Mouse (Mus musculus) liver, adult (tissue): ENCODE results near the gene Gpr183.

Experiments used
- GATA4 ChIP-seq: IDR thresholded peaks from 2 replicates; pipeline ENCODE4 v1.6.1; 2014; ENCODE audit warnings: mild to moderate bottlenecking, low read length; ENCODE audit not compliant: insufficient replicate concordance

The Gpr183 gene

GRCm38 (mm10) chr14:121954129-121954528 is 10.9 kb downstream of the Gpr183 start:
- TF ChIP-seq GATA4 = no peak

DNA sequence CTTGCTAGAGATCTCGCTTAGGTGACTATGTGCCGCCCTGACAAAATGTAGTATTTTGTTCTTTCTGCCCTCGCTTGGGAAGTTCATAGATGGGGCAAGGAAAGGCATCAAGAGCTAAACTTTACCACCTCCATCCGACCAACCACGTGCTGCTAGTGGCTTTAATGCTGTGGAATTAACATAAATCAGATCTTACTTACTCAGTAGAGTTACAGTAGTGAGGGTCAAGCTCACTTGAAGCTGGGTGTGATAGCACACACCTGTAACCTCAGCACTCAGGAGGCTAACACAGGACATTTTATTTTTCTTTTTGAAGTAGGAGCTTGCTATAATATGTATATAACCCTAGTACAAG is 13.0 kb downstream of the Gpr183 start:
- TF ChIP-seq GATA4 = no peak

- TF ChIP-seq GATA4 = peak; percentile 65; the same call in 1 of the 2 replicates
Observed at GRCm38 (mm10) chr14:121951399-121952045, 13.5 kb downstream of the Gpr183 start.

DNA sequence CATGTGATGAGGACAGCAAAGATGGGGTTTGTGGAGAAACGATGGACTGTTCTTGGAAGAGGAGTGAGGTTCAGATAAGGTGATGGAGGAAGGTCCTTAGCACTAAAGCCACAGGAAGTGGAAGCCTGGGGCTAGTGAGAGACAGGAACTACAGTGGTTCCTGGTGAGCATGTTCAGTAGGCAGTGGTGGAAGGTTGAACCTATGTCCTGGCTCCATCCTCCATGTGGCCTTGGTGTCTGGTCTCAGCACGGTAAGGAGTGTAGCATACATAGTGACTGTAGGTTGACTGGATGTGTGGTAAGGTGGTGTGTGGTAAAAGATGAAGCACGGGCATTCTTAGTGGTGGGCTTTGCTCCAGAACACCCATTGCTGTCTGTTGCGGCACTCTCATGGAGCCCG is 15.1 kb downstream of the Gpr183 start:
- TF ChIP-seq GATA4 = no peak

DNA sequence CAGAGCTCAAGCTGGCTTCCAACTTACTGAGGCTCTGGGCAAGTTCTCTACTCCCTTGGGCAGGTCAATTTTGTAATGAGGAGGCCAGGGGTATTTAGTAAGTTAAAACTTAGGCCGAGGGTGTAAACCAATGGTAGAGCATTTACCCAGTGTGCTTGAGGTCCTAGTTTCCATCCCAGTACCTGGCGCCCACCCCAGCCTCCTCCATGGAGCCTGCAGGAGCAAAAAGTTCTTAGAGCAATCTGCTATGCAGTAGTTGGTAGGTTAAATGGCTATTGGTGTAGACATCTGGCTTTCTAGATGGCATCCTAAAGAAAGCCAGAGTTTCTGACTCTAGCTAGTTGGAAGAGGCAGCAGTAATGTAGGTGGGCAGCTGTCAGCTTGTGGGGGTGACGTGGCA is 15.6 kb downstream of the Gpr183 start:
- TF ChIP-seq GATA4 = no peak

DNA sequence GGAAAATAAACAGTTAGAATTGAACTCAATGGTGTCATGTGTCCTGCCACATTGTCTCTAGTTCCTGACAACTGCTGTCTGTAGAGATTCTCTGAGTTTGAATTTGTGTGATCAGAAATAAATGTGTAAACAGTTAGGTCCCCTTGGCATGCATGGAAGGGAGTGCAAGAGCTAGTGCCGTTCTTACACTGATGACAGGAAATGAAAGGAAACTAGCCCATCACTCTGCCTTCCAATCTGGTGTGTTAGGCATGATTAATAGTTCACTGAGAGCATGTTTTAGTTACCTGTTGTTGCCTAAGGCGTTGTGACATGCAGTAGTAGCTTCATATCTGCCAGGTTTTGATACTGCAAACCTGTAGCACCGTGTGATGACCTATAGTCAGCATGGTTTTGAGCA is 17.0 kb downstream of the Gpr183 start:
- TF ChIP-seq GATA4 = no peak

DNA sequence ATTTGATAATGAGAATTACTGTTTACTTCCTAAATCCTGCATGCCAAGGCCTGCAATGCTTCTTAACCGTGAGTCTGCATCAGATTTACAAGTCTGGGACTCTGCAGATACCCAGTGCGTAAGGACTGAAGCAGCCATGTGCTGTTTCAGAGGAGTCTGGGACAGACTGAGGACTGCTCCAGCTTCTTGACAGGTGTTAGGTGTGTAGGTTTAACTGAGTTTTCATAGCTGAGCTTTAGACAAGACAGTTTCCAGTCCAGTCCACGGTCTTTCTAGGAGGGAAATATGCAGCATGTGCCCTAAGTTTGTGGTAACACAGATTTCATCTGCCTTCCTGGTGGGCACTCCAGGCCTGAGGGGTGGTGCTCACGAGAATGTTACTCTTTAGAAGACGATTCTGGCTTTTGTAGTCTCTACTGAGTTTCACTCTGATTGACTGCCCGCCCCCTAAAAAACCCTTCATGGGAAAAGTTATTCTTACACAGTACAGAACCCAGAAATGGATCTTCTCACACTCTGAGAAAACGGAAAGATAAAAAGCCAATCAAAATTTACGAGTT is 17.7 kb downstream of the Gpr183 start:
- no peak for TF ChIP-seq GATA4

GRCm38 (mm10) chr14:121946728-121947127 is 18.3 kb downstream of the Gpr183 start:
- no peak for TF ChIP-seq GATA4

DNA sequence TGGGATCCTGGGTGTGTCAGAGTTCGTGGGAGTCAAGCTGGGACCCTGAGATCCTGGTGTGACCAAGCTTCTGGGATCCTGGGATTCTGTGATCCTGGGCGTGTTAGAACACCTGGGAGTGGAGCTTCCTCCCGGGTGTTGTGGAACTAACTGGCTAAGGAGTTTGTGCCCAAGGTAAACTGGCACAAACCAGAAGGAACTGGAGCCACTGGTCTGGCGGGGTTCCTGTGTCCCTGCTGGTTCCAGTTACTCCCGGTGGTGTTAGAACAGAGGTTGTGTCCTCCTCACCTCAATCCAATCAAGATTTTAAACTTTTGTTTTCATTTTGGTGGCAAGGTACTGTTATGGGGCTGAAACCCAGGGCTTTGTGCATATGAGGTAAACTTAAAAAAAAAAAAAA is 18.9 kb downstream of the Gpr183 start:
- TF ChIP-seq GATA4 = no peak

DNA sequence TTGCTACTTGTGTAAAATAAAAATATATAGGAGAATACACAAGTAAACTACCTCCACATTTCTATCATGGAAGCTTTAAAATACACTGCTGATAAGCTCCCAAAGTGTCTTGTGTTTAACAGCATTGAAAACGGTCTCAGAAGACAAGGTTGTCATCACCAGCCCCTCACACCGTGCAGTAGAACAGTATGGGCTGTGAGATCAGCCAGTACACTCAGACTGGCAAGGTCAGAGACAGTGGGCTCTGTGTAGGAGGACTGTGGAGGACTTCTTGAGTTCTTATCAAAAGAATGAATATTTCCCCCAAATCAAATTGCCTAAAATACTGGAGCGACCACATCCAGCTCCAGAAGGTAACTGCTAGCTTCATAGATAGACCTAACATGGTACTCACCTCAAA is 25.4 kb downstream of the Gpr183 start:
- TF ChIP-seq GATA4 = no peak

- no peak for TF ChIP-seq GATA4
Observed at GRCm38 (mm10) chr14:121938256-121939191, 26.5 kb downstream of the Gpr183 start.

DNA sequence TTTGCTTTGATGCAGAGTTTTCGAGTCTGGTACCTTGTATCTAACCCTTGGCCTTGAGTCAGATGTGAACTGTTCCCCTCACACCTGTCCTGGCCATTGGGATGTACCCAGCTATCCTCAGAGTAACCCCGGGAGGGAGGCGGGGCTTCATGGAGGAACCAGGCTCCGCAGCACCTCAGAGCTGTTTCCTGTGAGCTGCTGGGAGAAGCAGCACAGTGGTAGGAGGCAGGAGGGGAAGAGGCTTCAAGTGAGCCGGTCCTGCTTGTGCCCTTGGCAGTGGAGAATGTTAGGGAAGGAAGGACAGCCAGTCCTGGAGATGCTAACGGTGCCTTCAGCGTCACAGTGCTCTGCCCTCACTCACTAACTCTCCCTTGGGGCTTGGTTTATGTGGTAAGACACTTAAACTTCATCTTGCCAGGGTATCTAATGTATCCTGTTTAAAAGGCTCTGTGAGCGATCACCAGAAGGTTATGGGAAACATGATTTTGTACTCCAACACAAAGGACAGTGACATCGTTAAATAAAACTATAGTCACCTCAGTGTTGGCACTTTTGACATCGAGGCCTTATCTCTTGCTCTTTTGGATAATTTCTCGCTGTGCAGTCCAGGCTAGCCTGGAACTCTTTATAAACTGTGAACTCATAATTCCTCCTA is 27.3 kb downstream of the Gpr183 start:
- TF ChIP-seq GATA4 = no peak

DNA sequence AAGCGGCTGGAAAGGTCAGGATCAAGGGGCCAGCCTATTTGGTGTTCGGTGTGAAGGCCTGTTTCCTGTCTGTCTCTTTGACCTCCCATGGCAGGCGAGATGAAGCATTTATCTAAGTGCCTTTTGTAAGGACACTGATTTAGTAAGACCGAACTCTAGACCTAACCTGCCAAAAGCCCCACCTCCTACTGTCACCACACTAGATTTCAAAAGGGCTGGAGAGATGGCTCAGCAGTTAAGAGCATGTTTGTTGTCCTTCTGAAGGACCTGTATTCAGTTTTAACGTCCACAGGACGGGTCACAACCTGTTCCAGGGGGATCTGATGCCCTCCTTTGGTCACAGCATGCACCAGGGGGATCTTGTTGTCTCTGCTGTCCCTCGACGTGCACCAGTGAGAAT is 28.1 kb downstream of the Gpr183 start:
- no peak for TF ChIP-seq GATA4

DNA sequence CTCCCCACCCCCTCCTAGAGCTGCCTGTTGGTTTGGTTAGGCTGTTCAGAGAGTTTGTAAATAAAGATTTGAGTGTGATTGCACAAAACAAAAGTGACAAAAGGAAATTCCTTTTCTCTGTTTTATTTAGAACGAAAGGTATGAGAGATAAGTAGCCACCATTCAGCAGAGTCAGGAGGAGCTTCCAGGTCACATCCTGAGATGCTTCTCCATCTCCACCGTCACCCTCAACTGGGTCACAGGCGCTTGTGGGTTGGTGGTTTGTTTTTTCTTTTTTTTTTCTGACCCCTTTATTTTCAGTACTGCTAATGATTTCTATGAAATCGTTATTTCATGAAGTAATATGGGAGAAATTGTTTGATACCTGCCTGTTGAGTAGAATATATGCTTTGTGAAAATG is 28.6 kb downstream of the Gpr183 start:
- TF ChIP-seq GATA4 = no peak

DNA sequence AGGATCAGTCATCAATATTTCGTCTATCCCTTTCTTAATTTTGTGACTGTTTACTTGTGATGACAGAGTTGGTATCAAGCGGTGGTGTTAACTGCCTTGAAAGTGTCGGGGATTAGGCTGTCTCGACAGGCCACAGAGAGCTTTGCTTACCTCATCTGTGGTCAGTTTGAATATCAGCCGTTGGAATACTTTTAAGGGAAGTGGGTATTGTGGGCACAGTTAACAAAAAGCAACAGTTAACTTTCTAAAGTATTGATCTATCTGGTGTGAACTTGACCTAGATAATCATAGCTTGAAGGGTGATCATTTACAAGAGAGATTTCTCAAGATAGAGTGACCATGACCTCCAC is 30.4 kb downstream of the Gpr183 start:
- no peak for TF ChIP-seq GATA4

DNA sequence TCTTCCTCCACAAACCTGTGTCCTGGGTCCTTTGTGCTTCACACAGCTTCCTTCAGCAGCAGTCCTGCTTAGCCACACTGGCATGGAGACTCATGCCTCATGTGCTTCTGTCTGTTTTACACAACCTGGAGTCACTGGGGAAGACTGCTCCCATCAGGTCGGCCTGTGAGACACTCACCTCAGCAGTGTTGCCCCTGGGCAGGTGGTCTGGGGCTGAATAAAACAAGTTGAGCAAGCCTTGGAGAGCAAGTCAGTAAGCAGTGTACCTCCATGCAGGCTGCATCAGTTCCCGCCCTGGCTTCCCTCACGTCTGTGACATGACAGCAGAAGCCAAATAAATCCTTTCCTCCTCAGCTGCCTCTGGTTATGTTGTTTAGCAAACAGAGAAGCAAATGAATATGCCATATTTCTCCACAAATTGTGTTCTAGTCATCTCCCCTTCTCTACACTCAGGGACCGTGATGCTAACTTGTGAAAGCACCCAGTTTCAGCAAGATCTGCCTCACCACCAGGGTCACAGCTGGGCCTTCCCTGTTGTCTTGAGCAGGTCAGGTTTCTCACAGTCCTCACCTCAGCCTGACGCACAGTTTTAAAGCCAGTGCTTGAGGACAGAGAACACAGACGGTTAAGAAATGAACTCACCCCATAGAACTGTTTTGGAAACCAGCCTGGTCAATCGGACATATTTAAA is 30.9 kb downstream of the Gpr183 start:
- TF ChIP-seq GATA4 = no peak

DNA sequence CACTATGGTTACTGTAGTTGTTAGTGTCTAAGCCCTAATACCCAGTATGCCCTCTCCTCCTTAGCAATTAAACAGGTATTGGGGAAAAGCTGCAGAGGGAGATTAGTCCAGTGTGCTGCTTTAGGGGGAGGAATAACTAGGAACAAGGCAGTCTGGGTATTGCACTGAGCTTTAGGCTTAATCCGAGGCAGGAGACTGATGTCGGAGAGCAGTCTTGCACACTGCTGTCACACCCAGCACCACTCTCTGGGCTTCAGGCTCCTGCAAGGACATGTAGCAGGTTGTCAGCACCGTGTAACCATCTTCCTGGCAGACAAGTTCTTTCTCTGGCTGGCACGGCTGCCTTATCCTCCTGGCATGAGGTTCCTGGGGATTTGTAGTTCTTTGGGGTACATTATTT is 32.8 kb downstream of the Gpr183 start:
- no peak for TF ChIP-seq GATA4
